Mouse (Mus musculus) megakaryocyte, embryonic 14.5 days (primary cell): ENCODE measurements around the gene Mrpl10.

Experiments used
- FLI1 ChIP-seq: IDR thresholded peaks from 2 replicates; pipeline ENCODE4 v1.6.1; 2012; ENCODE audit warnings: low read length, inconsistent platforms, mixed read lengths
- GATA1 ChIP-seq: IDR thresholded peaks from 3 replicates; pipeline ENCODE4 v1.6.1; 2012; ENCODE audit warnings: mixed read lengths, low read length, inconsistent platforms, borderline replicate concordance

DNA sequence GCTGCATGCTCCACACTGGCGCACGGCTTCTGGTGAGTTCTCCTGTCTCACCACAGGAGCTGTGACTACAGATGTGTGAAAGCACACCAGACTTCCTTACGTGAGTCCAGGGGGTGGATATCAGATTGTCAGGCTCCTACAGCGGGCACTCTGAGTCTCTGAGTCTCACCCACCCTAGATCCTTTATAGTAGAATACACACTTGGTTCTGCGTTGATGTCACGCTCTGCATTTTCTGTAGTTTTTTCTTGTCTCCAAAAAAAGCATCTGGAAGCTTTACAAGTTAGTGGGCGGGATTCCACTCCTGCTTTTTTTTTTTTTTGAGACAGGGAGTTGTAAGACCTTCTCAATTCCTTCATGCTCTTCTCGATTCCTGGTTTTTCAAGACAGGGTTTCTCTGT, 3.5 kb downstream of the Mrpl10 start:
- TF ChIP-seq GATA1: no peak
- TF ChIP-seq FLI1: no peak
